Comparison of ENCODE assay signal across 1 mouse cellular context in the genomic region with DNA sequence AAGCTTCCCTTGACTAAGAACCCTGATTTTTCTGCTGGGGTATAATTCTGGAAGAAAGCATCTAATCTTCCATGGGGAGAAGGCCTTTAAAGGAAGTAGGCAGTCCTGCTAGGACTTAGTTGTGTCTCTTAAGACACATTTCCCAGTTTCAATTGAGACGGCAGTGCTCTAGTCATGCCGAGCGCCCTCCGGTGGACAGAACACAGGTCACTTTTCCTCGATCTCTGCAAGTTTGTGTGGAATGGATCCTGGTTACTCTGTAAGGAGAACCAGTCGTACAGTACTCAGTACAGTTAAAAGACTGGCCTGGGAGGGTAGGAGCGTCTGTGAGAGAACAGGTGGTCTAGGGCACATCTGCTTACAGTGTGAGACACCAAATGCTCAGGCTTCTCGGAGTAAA.
TF ChIP-seq lines count a peak whose summit lies in the region.

No protein-coding gene starts in this region.

TF ChIP-seq in MEL, 35 proteins besides CTCF, POLR2A, EP300 and RAD21 (continued from another document):
- TF ChIP-seq SMC3 (IDR thresholded peaks at IDR 0.05; ENCODE audit: low read depth, low read length) (peak; percentile 71), MYB (IDR thresholded peaks at IDR 0.05; ENCODE audit: low read depth, low read length) (no peak), ZC3H11A (IDR thresholded peaks at IDR 0.05; ENCODE audit: low read depth, low read length) (peak; percentile 28; the same call in 1 of the 2 replicates), MAFK (IDR thresholded peaks at IDR 0.05; ENCODE audit: borderline replicate concordance, low read depth, low read length) (no peak)
